Mouse (Mus musculus): ENCODE data around the gene Hoxa6. TPM values are rescaled to one million over a fixed set of nuclear protein-coding genes. Genes with fewer than 3 reads are reported as not detected.

The Hoxa6 gene
- not detected for polyA plus RNA-seq (2015; fragmentation: Illumina TruSeq; extraction: RNeasy Lipid Tissue Mini Kit (QIAGEN cat#74804); ENCODE audit: insufficient read depth, low replicate concordance)

GRCm38 (mm10) chr6:52208072-52208867 lies at the start of gene Hoxa6:
TSS of gene Hoxa6 (minus strand) at chr6:52208722.

DNA sequence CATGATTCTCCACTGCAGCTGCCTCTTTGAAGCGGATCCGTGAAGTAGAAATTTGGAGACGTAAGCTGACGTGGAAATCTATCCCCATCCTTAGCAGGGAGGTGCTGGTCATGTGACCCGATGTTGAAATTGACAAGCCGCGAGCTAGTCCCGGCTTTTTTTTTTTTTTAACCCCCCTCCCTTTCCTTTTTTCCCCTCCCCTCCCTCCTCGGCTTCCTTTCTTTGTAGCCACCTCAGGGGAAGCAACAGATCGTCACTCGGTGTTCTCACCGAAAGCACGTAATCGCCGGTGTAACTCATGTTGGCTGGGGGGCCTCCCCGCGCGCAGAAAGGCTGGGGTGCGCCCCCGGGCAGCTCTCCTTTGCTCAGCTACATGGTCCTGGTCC lies 37.2 kb upstream of the Hoxa6 start, which contains the start of gene Hoxa11:
TSS of gene Hoxa11 (minus strand) at position 54 of the 386 bp plus-strand sequence.

DNA sequence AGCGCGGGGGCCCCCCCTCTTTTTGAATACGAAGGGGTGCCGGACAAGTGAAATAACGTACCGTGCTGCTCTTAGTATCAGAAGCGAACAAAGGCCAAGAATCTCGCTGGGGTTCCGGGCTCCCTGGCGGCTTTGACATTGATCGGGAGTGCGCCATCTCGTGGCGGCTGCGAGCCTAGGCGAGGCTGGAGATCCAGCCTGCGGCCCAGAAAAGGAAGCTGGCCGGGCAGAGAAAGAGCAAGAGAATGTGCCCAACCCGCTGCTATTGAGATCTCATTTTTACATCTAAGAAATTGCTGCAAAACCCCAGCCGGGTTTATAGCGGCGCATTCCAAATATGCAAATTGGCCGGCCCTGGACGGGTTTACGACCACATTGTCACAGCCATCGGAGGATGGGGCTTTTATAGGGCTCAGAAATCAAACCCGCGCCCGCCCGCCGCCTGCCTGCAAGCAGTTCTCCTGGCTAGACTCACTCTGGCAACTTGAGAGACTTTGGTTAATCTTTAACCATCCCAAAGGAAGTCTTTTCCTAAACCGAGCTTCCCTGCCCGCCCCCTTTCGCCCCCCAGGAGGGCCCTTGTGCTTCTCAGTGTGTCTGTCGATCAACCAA lies 32.0 kb upstream of the Hoxa6 start, which contains the start of gene Hoxa10:
TSS of gene Hoxa10 (minus strand) at position 466 of the 612 bp plus-strand sequence.

DNA sequence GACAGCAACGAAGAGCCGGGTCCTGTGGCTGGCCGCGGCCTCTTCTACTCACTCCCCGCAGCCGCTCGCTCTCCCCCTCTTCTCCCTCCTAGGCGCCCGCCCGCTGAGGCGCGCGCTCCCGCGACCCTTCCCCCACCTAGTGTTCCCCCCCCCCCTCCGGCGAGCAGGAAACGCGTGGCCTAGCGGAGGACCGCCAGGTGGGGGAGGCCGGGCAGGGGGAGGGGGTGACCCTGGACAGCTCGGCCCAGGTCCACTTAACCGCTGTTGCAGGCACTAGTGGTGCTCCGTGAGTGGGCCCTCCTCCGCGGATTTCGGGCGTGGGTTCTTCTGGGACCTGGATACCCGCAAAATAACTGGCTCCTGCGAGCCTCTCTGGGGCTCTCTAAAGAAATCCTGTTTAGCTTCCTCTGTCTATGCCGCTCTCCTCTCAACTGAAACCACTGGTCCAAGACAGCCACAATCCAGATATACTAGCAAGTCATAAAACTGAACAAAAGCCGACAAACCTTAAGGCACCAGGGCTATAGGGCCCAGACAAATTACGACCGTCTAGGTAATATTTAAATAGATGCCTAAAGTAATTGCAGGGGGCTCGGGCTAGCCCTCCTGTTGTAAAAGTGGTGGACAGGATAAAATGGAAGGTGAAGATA lies 22.1 kb upstream of the Hoxa6 start, which contains the start of gene Hoxa9:
TSS of gene Hoxa9 (minus strand) at position 574 of the 650 bp plus-strand sequence.

GRCm38 (mm10) chr6:52221337-52221992 lies 12.9 kb upstream of the Hoxa6 start, which contains the start of gene Hoxa7:
TSS of gene Hoxa7 (minus strand) at chr6:52221854.

DNA sequence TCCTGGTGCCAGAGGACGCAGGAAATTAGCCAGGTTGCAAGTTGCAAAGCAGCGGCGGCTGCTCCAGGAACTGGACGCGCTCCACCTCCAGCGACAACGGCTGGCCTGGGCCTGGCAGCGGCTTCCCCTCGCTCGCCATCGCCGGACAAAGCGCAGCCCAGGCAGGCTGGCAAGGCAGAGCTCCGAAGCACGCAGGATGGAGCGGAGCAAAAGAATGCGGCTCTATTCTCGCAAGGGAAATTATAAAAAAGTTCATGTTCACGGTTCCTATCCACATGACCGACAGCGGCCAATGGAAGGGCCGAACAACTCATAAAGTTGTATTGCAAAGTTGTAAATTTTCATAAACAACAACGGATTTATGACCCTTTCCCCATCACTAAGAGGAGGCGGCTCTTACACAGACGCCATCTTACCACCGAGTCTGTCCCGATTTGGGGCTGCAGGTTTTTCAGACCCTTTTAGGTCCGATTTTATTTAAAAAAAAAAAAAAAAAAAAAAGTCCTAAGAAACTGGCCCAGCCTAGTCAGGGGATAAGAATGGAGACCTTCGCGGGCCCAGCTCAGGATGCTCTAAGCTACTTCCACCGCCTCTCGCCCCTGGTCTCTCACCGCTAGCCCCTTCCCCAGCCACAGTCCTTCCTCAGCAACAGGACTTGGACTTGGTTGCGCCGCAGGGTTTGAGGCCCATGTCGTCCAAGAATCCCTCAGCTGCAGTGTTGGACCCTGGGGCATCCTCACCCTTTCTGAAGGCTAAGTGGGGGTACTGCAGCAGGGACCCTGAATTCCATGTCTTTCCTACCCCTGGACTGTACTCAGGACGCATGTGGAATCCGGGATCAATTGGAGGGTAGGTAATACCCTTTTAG lies 4.8 kb upstream of the Hoxa6 start, which contains the start of the genes Hoxa3 and Gm28308:
TSS of gene Hoxa3 (minus strand) at position 218 of the 868 bp plus-strand sequence.
TSS of gene Gm28308 (minus strand) at position 221 of the 868 bp plus-strand sequence.

GRCm38 (mm10) chr6:52204050-52204752 lies 4.3 kb downstream of the Hoxa6 start, which contains the start of gene Hoxa5:
TSS of gene Hoxa5 (minus strand) at chr6:52204587.

GRCm38 (mm10) chr6:52190906-52191810 lies 17.4 kb downstream of the Hoxa6 start, which contains the start of gene Hoxa4:
TSS of gene Hoxa4 (minus strand) at chr6:52191753.

GRCm38 (mm10) chr6:52177061-52177735 lies 31.3 kb downstream of the Hoxa6 start, which contains the start of gene 5730596B20Rik:
TSS of gene 5730596B20Rik (plus strand) at chr6:52177498.

DNA sequence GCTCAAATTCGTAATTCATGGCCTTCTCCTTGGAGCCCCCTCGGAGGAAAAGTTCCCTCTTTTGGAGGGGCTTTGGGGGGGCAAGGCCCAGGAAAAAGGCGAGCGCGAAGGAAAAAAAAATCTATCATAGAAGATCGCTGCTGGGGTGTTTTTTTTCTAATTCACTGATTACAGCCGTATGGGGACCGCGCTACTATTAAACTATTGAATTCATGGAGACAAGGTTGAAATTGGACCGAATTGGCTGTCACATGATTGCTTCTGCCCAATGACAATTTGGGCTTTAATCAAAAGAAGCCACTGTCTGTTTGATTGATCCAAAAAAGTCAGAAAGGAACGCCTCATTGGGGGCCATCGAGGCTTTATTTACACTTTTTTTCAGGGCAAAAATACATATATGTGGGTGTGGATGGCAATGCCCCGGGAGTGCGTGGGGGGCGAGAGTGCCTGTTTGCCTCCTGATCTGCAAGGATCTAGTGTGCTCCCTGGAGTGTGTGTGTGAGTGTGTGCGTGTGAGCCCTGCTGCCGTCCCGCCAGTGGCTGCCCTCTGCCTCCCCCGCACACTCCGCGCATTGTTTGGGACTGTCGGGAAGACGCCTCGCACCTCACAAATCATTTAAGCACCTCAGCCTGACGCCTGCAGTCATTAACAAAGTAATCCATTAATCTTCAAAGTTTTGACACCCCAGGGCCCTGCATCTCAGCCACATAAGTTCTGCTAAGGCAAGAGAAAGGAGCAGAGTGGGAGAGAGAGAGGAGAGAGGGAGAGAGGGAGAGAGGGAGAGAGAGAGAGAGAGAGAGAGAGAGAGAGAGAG lies 43.7 kb downstream of the Hoxa6 start, which contains the start of gene Hoxa2:
TSS of gene Hoxa2 (minus strand) at position 206 of the 815 bp plus-strand sequence.

GRCm38 (mm10) chr6:52158276-52159051 lies 50.1 kb downstream of the Hoxa6 start, which contains the start of gene Hoxa1:
TSS of gene Hoxa1 (minus strand) at chr6:52158317.

Other genes starting within 250 kb of the Hoxa6 start
- 119 TPM for gene Skap2, start 196.2 kb downstream of the Hoxa6 start, polyA plus RNA-seq (2015; fragmentation: Illumina TruSeq; extraction: RNeasy Lipid Tissue Mini Kit (QIAGEN cat#74804); ENCODE audit: insufficient read depth, low replicate concordance)
- gene Hoxa1, start 50.4 kb downstream of the Hoxa6 start, polyA plus RNA-seq (2015; fragmentation: Illumina TruSeq; extraction: RNeasy Lipid Tissue Mini Kit (QIAGEN cat#74804); ENCODE audit: insufficient read depth, low replicate concordance), result 0.51 TPM
- 1.8 TPM for gene Hoxa2, start 43.9 kb downstream of the Hoxa6 start, polyA plus RNA-seq (2015; fragmentation: Illumina TruSeq; extraction: RNeasy Lipid Tissue Mini Kit (QIAGEN cat#74804); ENCODE audit: insufficient read depth, low replicate concordance)
- 0.17 TPM for gene 5730596B20Rik, start 31.2 kb downstream of the Hoxa6 start, polyA plus RNA-seq (2015; fragmentation: Illumina TruSeq; extraction: RNeasy Lipid Tissue Mini Kit (QIAGEN cat#74804); ENCODE audit: insufficient read depth, low replicate concordance)
- 1.5 TPM for gene Hoxa4, start 17.0 kb downstream of the Hoxa6 start, polyA plus RNA-seq (2015; fragmentation: Illumina TruSeq; extraction: RNeasy Lipid Tissue Mini Kit (QIAGEN cat#74804); ENCODE audit: insufficient read depth, low replicate concordance)
- gene Hoxa5, start 4.1 kb downstream of the Hoxa6 start, polyA plus RNA-seq (2015; fragmentation: Illumina TruSeq; extraction: RNeasy Lipid Tissue Mini Kit (QIAGEN cat#74804); ENCODE audit: insufficient read depth, low replicate concordance), result 2.2 TPM
- 1.4 TPM for gene Hoxa3, start 4.6 kb upstream of the Hoxa6 start, polyA plus RNA-seq (2015; fragmentation: Illumina TruSeq; extraction: RNeasy Lipid Tissue Mini Kit (QIAGEN cat#74804); ENCODE audit: insufficient read depth, low replicate concordance)
- not detected for gene Gm28308, start 4.6 kb upstream of the Hoxa6 start, polyA plus RNA-seq (2015; fragmentation: Illumina TruSeq; extraction: RNeasy Lipid Tissue Mini Kit (QIAGEN cat#74804); ENCODE audit: insufficient read depth, low replicate concordance)
- 1.6 TPM for gene Hoxa7, start 13.1 kb upstream of the Hoxa6 start, polyA plus RNA-seq (2015; fragmentation: Illumina TruSeq; extraction: RNeasy Lipid Tissue Mini Kit (QIAGEN cat#74804); ENCODE audit: insufficient read depth, low replicate concordance)
- gene Hoxa9, start 22.4 kb upstream of the Hoxa6 start, polyA plus RNA-seq (2015; fragmentation: Illumina TruSeq; extraction: RNeasy Lipid Tissue Mini Kit (QIAGEN cat#74804); ENCODE audit: insufficient read depth, low replicate concordance), result 0.17 TPM
- not detected for gene Hoxa10, start 32.1 kb upstream of the Hoxa6 start, polyA plus RNA-seq (2015; fragmentation: Illumina TruSeq; extraction: RNeasy Lipid Tissue Mini Kit (QIAGEN cat#74804); ENCODE audit: insufficient read depth, low replicate concordance)
- gene Hoxa11, start 37.1 kb upstream of the Hoxa6 start, polyA plus RNA-seq (2015; fragmentation: Illumina TruSeq; extraction: RNeasy Lipid Tissue Mini Kit (QIAGEN cat#74804); ENCODE audit: insufficient read depth, low replicate concordance), result not detected
- gene Hoxa13, start 52.2 kb upstream of the Hoxa6 start, polyA plus RNA-seq (2015; fragmentation: Illumina TruSeq; extraction: RNeasy Lipid Tissue Mini Kit (QIAGEN cat#74804); ENCODE audit: insufficient read depth, low replicate concordance), result not detected
- gene Evx1, start 104.8 kb upstream of the Hoxa6 start, polyA plus RNA-seq (2015; fragmentation: Illumina TruSeq; extraction: RNeasy Lipid Tissue Mini Kit (QIAGEN cat#74804); ENCODE audit: insufficient read depth, low replicate concordance), result not detected